Mouse (Mus musculus) spleen, adult 10 weeks (tissue): ENCODE measurements around the gene Gm10681. TPM values are rescaled to one million over a fixed set of nuclear protein-coding genes. Genes with fewer than 3 reads are reported as not detected.

Experiments used
- polyA plus RNA-seq: library from polyadenylated mRNA; stranded (reverse); fragments of 350-450 nt; fragmentation: Illumina TruSeq; extraction: RNeasy Lipid Tissue Mini Kit (QIAGEN cat#74804); gene quantifications from one replicate; pipeline ENCODE4 v1.2.3, GENCODE M21; 2015; ENCODE audit warnings: low replicate concordance; ENCODE audit not compliant: insufficient read depth

Gm10681 gene
- not detected for polyA plus RNA-seq

DNA sequence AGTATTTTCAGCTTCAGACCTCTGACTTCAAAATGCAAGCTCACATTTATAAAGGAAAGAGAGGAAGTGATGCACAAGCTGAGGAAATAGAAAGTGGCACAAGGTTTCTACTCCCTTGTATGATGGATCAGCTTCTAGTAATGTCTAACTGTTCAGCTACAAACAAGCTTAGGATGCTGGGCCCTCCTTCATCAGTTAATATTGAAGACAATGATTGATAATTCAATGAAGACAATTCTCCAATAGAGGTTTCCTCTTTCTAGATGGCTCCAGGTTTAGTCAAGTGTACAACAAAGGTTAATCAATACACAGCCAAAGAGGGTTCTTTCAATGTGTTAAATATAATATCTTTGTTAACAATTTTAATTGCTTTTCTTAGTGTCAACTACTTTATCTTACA, at the start of gene Gm10681:
Gm10681 (minus strand) TSS at position 101 of the 400 bp plus-strand sequence.

GRCm38 (mm10) chr3:98630152-98630551, 41.5 kb upstream of the Gm10681 start, which contains the start of gene Hsd3b5:
TSS of gene Hsd3b5 (minus strand) at chr3:98630252.

DNA sequence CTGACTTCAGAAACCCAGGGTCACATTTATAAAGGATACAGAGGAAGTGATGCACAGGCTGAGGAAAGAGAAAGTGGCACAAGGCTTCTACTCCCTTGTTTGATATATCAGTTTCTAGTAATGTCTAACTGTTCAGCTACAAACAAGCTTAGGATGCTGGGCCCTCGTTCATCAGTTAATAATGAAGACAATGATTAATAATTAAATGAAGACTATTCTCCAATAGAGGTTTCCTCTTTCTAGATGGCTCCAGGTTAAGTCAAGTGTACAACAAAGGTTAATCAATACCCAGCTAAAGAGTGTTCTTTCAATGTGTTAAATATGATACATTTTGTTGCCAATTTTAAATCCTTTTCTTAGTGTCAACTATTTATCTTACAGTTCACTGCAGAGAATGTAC, 78.2 kb downstream of the Gm10681 start, which contains the start of gene Hsd3b4:
Hsd3b4 (minus strand) TSS at position 101 of the 400 bp plus-strand sequence.

Other genes with a start within 250 kb of the Gm10681 start
- gene Phgdh, start 248.8 kb downstream of the Gm10681 start, polyA plus RNA-seq = 27.4 TPM
- gene Zfp697, start 206.3 kb downstream of the Gm10681 start, polyA plus RNA-seq = 1.3 TPM
- not detected for gene Gm4450, start 131.7 kb downstream of the Gm10681 start, polyA plus RNA-seq
- not detected for gene Hsd3b4, start 78.3 kb downstream of the Gm10681 start, polyA plus RNA-seq
- not detected for gene Hsd3b5, start 41.4 kb upstream of the Gm10681 start, polyA plus RNA-seq
- gene Hsd3b2, start 135.7 kb upstream of the Gm10681 start, polyA plus RNA-seq = not detected
- gene Hsd3b3, start 174.3 kb upstream of the Gm10681 start, polyA plus RNA-seq = not detected
- gene Hsd3b6, start 225.6 kb upstream of the Gm10681 start, polyA plus RNA-seq = not detected